Mouse (Mus musculus) hindbrain, embryonic 14.5 days (tissue): Measurements from ENCODE around the gene Ifna2. TPM values are rescaled to one million over a fixed set of nuclear protein-coding genes. Genes with fewer than 3 reads are reported as not detected.
A peak's percentile ranks its signal among the peaks of the same experiment; 100 is the strongest.

Experiments
- ATAC-seq: fragments of 200-750 bp; cut with Nextera tagmentation; 2 replicates; pipeline ENCODE4 v1.8.0; 2017; ENCODE audit warnings: moderate number of reproducible peaks, mild to moderate bottlenecking, moderate TSS enrichment, moderate library complexity; ENCODE audit not compliant: low FRiP score
- DNase-seq: peaks from one replicate; pipeline ENCODE4 v3.0.0-alpha.2; 2015; ENCODE audit warnings: low spot score
- H3K27ac ChIP-seq: fragments of 300-500 bp; sonication (generic); 2 replicates; pipeline ENCODE4 v1.5.1; 2014; ENCODE audit warnings: mild to moderate bottlenecking, moderate library complexity
- H3K27me3 ChIP-seq: fragments of 300-500 bp; sonication (generic); 2 replicates; pipeline ENCODE4 v1.6.1; 2014; ENCODE audit warnings: mild to moderate bottlenecking, low read length, mixed read lengths; ENCODE audit not compliant: control insufficient read depth, insufficient read depth
- H3K36me3 ChIP-seq: fragments of 300-500 bp; sonication (generic); replicated peaks from 2 replicates; pipeline ENCODE4 v1.6.1; 2014; ENCODE audit not compliant: control insufficient read depth, insufficient read depth
- H3K4me1 ChIP-seq: fragments of 300-500 bp; sonication (generic); replicated peaks from 2 replicates; pipeline ENCODE4 v1.6.1; 2014; ENCODE audit warnings: antibody characterized with exemption, low read length, mixed read lengths; ENCODE audit not compliant: control insufficient read depth, insufficient read depth
- H3K4me2 ChIP-seq: fragments of 300-500 bp; sonication (generic); replicated peaks from 2 replicates; pipeline ENCODE4 v1.6.1; 2014; ENCODE audit warnings: mild to moderate bottlenecking, moderate library complexity
- H3K4me3 ChIP-seq: fragments of 300-500 bp; sonication (generic); replicated peaks from 2 replicates; pipeline ENCODE4 v1.5.1; 2014; ENCODE audit warnings: mild to moderate bottlenecking, low read length
- H3K9ac ChIP-seq: fragments of 300-500 bp; sonication (generic); 2 replicates; pipeline ENCODE4 v1.6.1; 2014
- H3K9me3 ChIP-seq: fragments of 300-500 bp; sonication (generic); 2 replicates; pipeline ENCODE4 v1.6.1; 2016; ENCODE audit warnings: low read length; ENCODE audit not compliant: control insufficient read depth
- WGBS: fragments of 180-500 bp; shearing (Covaris S2); extraction: QIAGEN DNeasy Blood & Tissue Kit; methylation state at CpG from one replicate; pipeline ENCODE4 v1.1.7; 2014; 5-methylcytosine and 5-hydroxymethylcytosine counted together
- polyA plus RNA-seq: library from polyadenylated mRNA; unstranded; fragments of >200 nt; fragmentation: Nextera tagmentation; extraction: Ambion mirVana; gene quantifications from 2 replicates; pipeline ENCODE4 v1.2.1, GENCODE M21; 2014

Ifna2 gene
- polyA plus RNA-seq, 1 experiment from 2014 or later, result not detected

GRCm38 (mm10) chr4:88680362-88680761, 3.4 kb downstream of the Ifna2 start:
- no peak for ATAC-seq

GRCm38 (mm10) chr4:88676824-88677223, 6.9 kb downstream of the Ifna2 start, which contains the start of gene Ifna16:
TSS of gene Ifna16 (minus strand) at chr4:88676924.
- Histone ChIP-seq H3K9me3 (no peaks in the 10 kb centered on the region), H3K4me3 (no peak within 1 kb of the TSS), H3K4me2 (no peak within 1 kb of the TSS), H3K27me3 (no peaks in the 10 kb centered on the region), H3K4me1 (no peaks in the 10 kb centered on the region), H3K27ac (no peak within 1 kb of the TSS), H3K9ac (no peak within 1 kb of the TSS), H3K36me3 (no peaks in the 10 kb centered on the region)
- WGBS, result 87% methylated on average over 1 of the region's 1 CpGs
- DNase-seq (no peak), ATAC-seq (no peak)

More at GRCm38 (mm10) chr4:88680362-88680761, 3.4 kb downstream of the Ifna2 start:
- H3K27me3 ChIP-seq, result no peaks in the 10 kb centered on the region
- 51% methylated on average over 8 of the region's 8 CpGs for WGBS
- H3K9ac ChIP-seq, result no peak overlapping the region
- no peaks in the 10 kb centered on the region for H3K4me1 ChIP-seq
- no peaks in the 10 kb centered on the region for H3K9me3 ChIP-seq
- no peaks in the 10 kb centered on the region for H3K36me3 ChIP-seq
- peak; percentile 60 for DNase-seq
- H3K4me3 ChIP-seq, result no peak overlapping the region
- H3K4me2 ChIP-seq, result no peak overlapping the region
- H3K27ac ChIP-seq, result no peak overlapping the region

GRCm38 (mm10) chr4:88655461-88655860, 28.3 kb downstream of the Ifna2 start:
- no peaks in the 10 kb centered on the region for H3K4me1 ChIP-seq
- H3K9ac ChIP-seq, result no peak overlapping the region
- H3K4me3 ChIP-seq, result no peak overlapping the region
- no peak for ATAC-seq
- no peaks in the 10 kb centered on the region for H3K9me3 ChIP-seq
- H3K4me2 ChIP-seq, result no peak overlapping the region
- H3K36me3 ChIP-seq, result no peaks in the 10 kb centered on the region
- WGBS, result 59% methylated on average over 1 of the region's 1 CpGs
- H3K27ac ChIP-seq, result no peak overlapping the region
- no peak for DNase-seq
- H3K27me3 ChIP-seq, result no peaks in the 10 kb centered on the region

- no peaks in the 10 kb centered on the region for H3K27me3 ChIP-seq
- 71% methylated on average over 3 of the region's 3 CpGs for WGBS
- no peak overlapping the region for H3K27ac ChIP-seq
- no peaks in the 10 kb centered on the region for H3K36me3 ChIP-seq
- no peak overlapping the region for H3K9ac ChIP-seq
- no peaks in the 10 kb centered on the region for H3K4me1 ChIP-seq
- no peak overlapping the region for H3K4me2 ChIP-seq
- DNase-seq (no peak), ATAC-seq (no peak)
- H3K4me3 ChIP-seq, result no peak overlapping the region
- no peaks in the 10 kb centered on the region for H3K9me3 ChIP-seq
Measured at GRCm38 (mm10) chr4:88653644-88654043, 30.1 kb downstream of the Ifna2 start.

GRCm38 (mm10) chr4:88644359-88644758, 39.4 kb downstream of the Ifna2 start, which contains the start of gene Ifna13:
TSS of gene Ifna13 (minus strand) at chr4:88644459.
- Histone ChIP-seq H3K27me3 (no peaks in the 10 kb centered on the region), H3K4me2 (no peak within 1 kb of the TSS), H3K9me3 (no peaks in the 10 kb centered on the region), H3K36me3 (no peaks in the 10 kb centered on the region), H3K4me3 (no peak within 1 kb of the TSS), H3K4me1 (no peaks in the 10 kb centered on the region), H3K27ac (no peak within 1 kb of the TSS), H3K9ac (no peak within 1 kb of the TSS)
- DNase-seq (no peak), ATAC-seq (no peak)
- 69% methylated on average over 2 of the region's 2 CpGs for WGBS

- 46% methylated on average over 2 of the region's 2 CpGs for WGBS
- no peaks in the 10 kb centered on the region for H3K27me3 ChIP-seq
- DNase-seq, result no peak
- no peaks in the 10 kb centered on the region for H3K36me3 ChIP-seq
- H3K9ac ChIP-seq, result no peak overlapping the region
- no peaks in the 10 kb centered on the region for H3K9me3 ChIP-seq
- H3K4me1 ChIP-seq, result no peaks in the 10 kb centered on the region
- H3K4me2 ChIP-seq, result no peak overlapping the region
- no peak overlapping the region for H3K27ac ChIP-seq
- H3K4me3 ChIP-seq, result no peak overlapping the region
- ATAC-seq, result no peak
Measured at GRCm38 (mm10) chr4:88642526-88642925, 41.2 kb downstream of the Ifna2 start.

GRCm38 (mm10) chr4:88641077-88641831, 42.5 kb downstream of the Ifna2 start:
- H3K4me2 ChIP-seq, result peak overlapping the region; percentile 38
- WGBS, result 18% methylated on average over 11 of the region's 11 CpGs
- H3K27ac ChIP-seq, result no peak overlapping the region
- H3K27me3 ChIP-seq, result no peaks in the 10 kb centered on the region
- H3K4me3 ChIP-seq, result 0 out of 2 replicates have a peak overlapping the region, but pooled peaks have one; percentile 8
- peak; percentile 97 for DNase-seq
- no peak overlapping the region for H3K9ac ChIP-seq
- H3K4me1 ChIP-seq, result no peaks in the 10 kb centered on the region
- no peaks in the 10 kb centered on the region for H3K9me3 ChIP-seq
- ATAC-seq, result peak; percentile 98
- no peaks in the 10 kb centered on the region for H3K36me3 ChIP-seq

GRCm38 (mm10) chr4:88640704-88641076, 43.0 kb downstream of the Ifna2 start:
- Histone ChIP-seq H3K4me1 (no peaks in the 10 kb centered on the region), H3K27ac (no peak overlapping the region), H3K9ac (no peak overlapping the region), H3K4me2 (peak overlapping the region; percentile 38), H3K27me3 (no peaks in the 10 kb centered on the region), H3K36me3 (no peaks in the 10 kb centered on the region), H3K4me3 (0 out of 2 replicates have a peak overlapping the region, but pooled peaks have one; percentile 8), H3K9me3 (no peaks in the 10 kb centered on the region)
- WGBS, result 66% methylated on average over 8 of the region's 8 CpGs
- ATAC-seq (no peak), DNase-seq (no peak)

GRCm38 (mm10) chr4:88634311-88634710, 49.4 kb downstream of the Ifna2 start, which contains the start of gene C87499:
TSS of gene C87499 (minus strand) at chr4:88634411.
- no peaks in the 10 kb centered on the region for H3K9me3 ChIP-seq
- no peaks in the 10 kb centered on the region for H3K4me1 ChIP-seq
- no peak within 1 kb of the TSS for H3K4me3 ChIP-seq
- 92% methylated on average over 4 of the region's 4 CpGs for WGBS
- no peak for ATAC-seq
- H3K36me3 ChIP-seq, result no peaks in the 10 kb centered on the region
- no peak within 1 kb of the TSS for H3K27ac ChIP-seq
- DNase-seq, result no peak
- no peak within 1 kb of the TSS for H3K9ac ChIP-seq
- no peak within 1 kb of the TSS for H3K4me2 ChIP-seq
- H3K27me3 ChIP-seq, result no peaks in the 10 kb centered on the region
